Mouse (Mus musculus) cerebellum, postnatal 25 days (tissue): ENCODE data around the gene Scaper.

Experiments used
- DNase-seq, 2 experiments: peaks; one replicate each; pipeline ENCODE4 v3.0.0; 2021; ENCODE audit warnings: mixed read lengths in 2 of 2

Gene Scaper

GRCm38 (mm10) chr9:55937664-55938617 is at the start of gene Scaper:
Scaper (minus strand) TSS chr9:55938119.
- DNase-seq: peak; percentile 87 to 95

- peak; percentile 18 to 60 for DNase-seq
These were observed 8.9 kb upstream of the Scaper start for GRCm38 (mm10) chr9:55946819-55947218.

- peak; percentile 69 to 75 for DNase-seq
These were observed 3.4 kb upstream of the Scaper start for GRCm38 (mm10) chr9:55941356-55941755.

DNA sequence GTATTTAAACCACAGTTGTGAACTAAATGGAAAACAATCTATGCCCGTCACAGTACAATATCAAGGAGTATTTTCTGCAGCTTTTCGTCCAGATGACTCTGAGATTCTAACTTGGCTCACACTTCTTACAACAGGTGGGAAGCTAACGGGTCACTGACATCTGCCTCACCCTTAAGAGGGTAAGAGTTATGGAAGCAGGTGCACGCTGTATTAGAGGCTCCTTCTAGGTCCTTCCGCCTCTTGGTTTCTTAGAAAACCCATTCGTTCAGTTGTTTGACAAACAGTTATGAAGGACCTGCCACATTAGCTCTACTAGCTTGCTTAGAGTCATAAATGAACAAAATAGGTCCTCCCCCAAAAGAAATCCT is 683 bp upstream of the Scaper start:
- no peak for DNase-seq

DNA sequence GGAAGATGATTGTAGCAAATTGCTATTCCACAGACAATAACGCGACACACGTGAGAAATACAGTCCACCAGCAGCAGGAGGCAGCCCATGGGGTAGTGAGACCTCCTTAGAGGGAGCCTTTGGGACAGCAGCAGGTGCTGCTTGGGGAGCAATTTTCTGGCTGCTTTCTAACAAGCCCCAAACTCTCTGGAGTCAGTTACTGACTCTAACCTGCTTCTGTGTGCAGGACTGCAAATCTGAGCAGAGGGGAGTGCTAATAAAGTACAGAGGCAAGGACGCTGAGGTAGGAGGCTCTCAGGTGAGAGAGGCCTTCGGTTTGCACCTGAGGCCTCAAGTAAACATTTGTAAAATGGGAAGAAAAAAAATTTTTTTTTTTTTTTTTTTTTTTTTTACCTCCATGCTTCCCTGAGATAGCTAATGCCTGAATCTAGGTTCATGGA is 675 bp downstream of the Scaper start:
- DNase-seq: peak; percentile 29 to 35

DNA sequence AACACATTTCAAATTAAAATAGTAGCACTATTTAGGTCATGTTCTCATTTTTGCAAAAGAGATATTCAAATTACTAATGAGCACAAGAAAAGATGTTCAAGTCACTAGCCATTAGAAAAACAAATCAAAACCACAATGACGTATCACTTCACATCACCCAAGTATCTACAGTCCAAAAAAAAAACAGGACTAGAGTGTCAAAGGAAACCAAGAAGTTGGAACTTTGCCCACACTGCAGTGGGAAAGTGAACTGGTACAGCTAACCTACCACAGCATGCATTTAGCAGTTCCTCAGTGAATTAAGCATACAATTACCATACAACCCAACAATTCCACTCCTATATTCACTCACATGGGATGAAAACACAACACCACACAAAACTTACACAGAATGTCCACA is 5.4 kb downstream of the Scaper start:
- no peak for DNase-seq

- DNase-seq: no peak
These were observed 19.3 kb downstream of the Scaper start for GRCm38 (mm10) chr9:55918579-55918978.

DNA sequence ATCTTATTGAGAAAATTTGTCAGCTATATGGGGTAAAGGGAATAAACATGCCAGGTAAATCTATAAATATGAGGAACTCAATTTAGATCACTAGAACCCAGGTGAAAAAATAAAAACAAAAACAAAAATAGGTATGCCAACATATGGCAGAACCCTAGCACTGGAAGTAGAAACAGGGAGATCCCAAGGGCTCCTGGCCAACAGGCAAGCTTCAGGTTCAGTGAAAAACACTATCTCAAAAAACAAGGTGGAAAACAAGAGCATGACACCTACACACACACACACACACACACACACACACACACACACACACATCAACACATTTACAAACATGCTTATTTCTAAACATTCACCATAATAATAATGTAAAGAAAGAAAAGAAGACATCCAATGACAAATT is 21.2 kb downstream of the Scaper start:
- peak; percentile 36 to 61 for DNase-seq

GRCm38 (mm10) chr9:55911481-55911880 is 26.4 kb downstream of the Scaper start:
- no peak for DNase-seq

- DNase-seq: peak; percentile 53 to 70
These were observed 35.0 kb downstream of the Scaper start for GRCm38 (mm10) chr9:55902964-55903363.

GRCm38 (mm10) chr9:55901588-55901987 is 36.3 kb downstream of the Scaper start:
- no peak for DNase-seq

DNA sequence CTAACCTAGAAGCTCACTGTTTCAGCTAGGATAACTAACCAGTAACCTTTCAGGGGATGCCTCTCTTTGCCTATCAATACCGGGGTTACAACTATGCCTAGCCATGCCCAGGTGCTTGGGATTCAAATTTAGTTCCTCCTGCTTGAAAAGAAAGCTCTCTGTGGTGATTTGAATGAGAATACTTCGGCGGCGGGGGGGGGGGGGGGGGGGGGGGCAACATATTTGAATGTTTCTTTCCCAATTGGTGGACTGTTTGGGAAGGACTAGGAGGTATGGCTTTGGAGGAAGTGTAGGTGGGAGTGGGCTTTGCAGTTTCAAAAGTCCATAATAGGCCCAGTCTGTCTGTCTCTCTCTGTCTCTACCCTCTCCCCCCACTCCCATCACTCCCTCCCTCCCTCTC is 37.4 kb downstream of the Scaper start:
- no peak for DNase-seq

- no peak for DNase-seq
These were observed 59.9 kb downstream of the Scaper start for GRCm38 (mm10) chr9:55878066-55878465.

DNA sequence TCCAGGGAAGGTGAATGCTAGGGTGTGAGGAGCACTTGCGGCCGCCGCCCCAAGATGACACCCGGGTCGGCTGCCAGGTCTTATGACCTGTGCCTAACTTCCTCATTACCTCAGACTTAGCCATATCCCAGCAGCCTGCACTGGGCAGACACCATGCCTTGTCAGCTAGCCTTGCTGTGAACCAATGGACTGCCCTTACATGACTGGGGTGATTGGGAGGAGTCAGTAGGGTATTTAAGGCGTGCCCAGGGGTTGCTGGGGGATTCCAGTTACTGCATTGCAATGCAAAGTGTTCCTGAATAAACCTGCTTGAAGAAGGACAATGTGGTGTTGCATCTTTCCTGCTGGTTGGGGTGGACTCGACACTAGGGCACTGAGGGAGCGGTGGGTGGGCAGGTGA is 148.5 kb downstream of the Scaper start:
- no peak for DNase-seq

DNA sequence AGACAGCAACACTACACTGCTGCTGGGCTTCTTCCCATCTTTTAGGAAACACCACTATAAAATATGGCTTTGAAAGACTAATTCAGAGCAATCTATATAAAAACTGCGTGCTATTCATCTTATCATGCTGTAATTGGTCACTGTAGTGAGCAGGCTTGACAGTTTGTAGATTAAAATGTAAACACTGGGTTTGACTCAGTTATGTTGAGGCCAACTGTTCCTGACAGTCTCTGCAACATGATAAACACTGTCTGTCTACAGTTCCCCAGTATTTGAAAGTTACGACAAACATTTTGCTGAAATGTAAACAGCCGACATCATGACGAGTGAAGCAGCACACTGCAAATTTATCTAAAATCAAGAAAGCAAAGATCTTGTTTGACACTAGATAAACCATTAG is 225.9 kb downstream of the Scaper start:
- DNase-seq: no peak

GRCm38 (mm10) chr9:55710553-55710952 is 227.4 kb downstream of the Scaper start:
- no peak for DNase-seq

DNA sequence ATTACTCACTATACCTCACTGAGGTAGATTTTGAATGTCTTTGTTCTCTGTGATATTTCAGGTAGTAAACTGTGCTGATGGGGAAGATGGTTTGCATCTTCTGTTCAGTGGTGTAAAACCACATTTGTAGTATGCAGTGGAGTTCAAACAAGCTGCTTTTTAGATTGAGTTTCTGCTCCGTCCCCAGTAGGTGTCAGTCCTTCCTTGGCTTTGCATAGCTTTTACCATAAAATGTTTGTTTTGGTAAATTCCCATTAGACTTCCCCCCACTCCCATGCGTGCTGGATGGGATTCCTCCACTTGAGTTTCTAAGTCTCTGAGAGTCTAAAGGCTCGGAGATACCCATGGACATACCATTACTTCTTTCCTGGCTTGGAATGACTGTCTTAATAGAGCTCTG is 231.3 kb downstream of the Scaper start:
- DNase-seq: no peak

- no peak for DNase-seq
These were observed 242.6 kb downstream of the Scaper start for GRCm38 (mm10) chr9:55695307-55695706.

DNA sequence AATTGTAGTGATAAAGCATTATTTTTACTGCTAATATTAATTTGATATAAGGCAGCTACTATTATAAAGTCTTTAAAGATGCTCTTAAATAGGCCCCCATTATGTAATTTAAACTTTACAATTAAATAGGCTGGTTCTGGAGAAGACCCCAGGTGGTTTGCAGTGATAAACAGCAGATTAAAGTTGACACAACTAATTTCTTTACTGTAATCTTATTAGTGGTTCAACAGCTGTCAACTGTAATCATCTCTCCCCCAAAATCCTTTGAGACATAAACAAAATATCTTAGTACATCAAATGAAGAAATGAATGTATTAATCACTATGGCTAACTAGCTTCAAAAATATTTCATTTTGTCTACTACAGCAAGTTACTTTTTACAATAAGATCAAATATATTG is 260.8 kb downstream of the Scaper start:
- no peak for DNase-seq

- DNase-seq: no peak
These were observed 291.5 kb downstream of the Scaper start for GRCm38 (mm10) chr9:55646444-55646843.

- no peak for DNase-seq
These were observed 310.9 kb downstream of the Scaper start for GRCm38 (mm10) chr9:55626990-55627389.

DNA sequence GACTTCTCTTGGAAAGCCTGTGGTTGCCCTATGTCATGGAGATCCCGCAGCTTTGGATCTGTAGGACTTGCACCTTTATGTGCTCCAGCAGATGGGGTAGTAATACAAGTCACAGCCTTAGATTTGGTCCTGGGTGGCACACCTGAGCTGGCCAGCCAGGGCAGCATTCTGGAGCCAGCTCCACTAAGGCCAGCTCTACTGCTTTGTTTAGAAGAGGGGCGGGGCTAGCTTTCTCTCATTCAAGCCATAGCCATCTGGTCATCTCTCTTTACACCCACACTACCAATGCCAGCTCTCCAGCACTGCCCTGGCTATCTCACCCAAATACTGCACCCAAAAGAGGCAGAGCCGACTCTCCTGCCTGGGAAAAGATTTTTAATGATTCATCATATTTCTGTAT is 323.2 kb downstream of the Scaper start:
- peak; percentile 74 to 83 for DNase-seq

- DNase-seq: no peak
These were observed 328.2 kb downstream of the Scaper start for GRCm38 (mm10) chr9:55609751-55610150.

DNA sequence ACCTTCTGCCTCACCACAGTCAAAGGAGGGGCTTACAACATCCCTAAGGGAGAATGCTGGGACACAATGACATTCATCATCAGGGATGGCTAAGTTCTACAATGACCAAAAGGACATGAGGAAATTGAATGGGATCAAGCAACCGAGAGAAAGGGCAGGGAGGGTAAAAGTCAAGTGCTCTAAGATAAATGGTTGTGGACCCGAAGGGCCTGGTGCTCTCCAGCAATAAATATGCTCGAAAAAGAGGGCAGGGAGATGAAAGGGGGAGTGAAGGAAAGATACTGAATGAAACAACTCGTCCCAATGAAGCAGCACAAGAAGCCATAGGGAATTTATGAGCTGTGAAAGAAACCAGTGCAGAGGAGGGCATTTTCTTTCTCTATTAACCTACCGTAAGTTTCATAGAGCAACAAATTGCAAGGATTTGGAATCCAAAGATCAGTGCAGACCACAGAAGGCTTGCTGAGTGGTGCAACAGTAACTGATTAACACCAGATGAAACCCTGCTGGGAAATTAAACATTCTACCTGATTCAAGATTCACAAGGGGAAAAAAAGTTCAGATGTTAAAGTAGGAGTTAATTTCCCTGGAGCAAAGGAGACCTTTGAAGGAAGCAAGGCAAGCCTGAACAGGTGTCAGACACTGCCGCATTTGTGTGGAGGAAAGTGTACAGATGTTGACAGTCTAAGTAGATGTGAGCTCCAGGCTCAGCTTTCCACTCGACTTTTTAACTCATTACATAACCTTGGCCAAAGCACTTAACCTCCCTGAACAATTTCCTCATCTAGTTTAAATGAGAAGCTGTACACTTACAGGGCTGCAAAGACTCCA is 329.0 kb downstream of the Scaper start:
- DNase-seq: no peak
